Mouse (Mus musculus) testis, adult 2 months (tissue): ENCODE measurements around the gene Spa17. TPM values are rescaled to one million over a fixed set of nuclear protein-coding genes. Genes with fewer than 3 reads are reported as not detected.

Experiments
- H3K27ac ChIP-seq: fragments of 200-500 bp; 2 replicates; pipeline ENCODE4 v1.5.1; 2012; ENCODE audit warnings: low read depth, low read length; ENCODE audit not compliant: control insufficient read depth, insufficient read depth
- H3K27me3 ChIP-seq: fragments of 200-500 bp; 2 replicates; pipeline ENCODE4 v1.6.1; 2012; ENCODE audit warnings: mild to moderate bottlenecking, low read length, moderate library complexity; ENCODE audit not compliant: control insufficient read depth, insufficient read depth
- H3K36me3 ChIP-seq: fragments of 200-500 bp; 2 replicates; pipeline ENCODE4 v1.6.1; 2012; ENCODE audit warnings: mild to moderate bottlenecking, low read length; ENCODE audit not compliant: control insufficient read depth, insufficient read depth
- H3K4me1 ChIP-seq: fragments of 200-500 bp; 2 replicates; pipeline ENCODE4 v1.6.1; 2012; ENCODE audit warnings: low read length; ENCODE audit not compliant: control insufficient read depth, insufficient read depth
- H3K4me3 ChIP-seq: fragments of 200-500 bp; 2 replicates; pipeline ENCODE4 v1.5.1; 2012; ENCODE audit warnings: low read depth, mild to moderate bottlenecking, low read length, moderate library complexity, mixed read lengths; ENCODE audit not compliant: control insufficient read depth
- CTCF ChIP-seq: fragments of 200-500 bp; IDR thresholded peaks from 2 replicates; pipeline ENCODE4 v1.5.1; 2012; ENCODE audit warnings: low read depth, mild to moderate bottlenecking, inconsistent platforms, low read length, moderate library complexity; ENCODE audit not compliant: control insufficient read depth, insufficient read depth, insufficient replicate concordance
- POLR2A ChIP-seq: fragments of 200-500 bp; IDR thresholded peaks from 2 replicates; pipeline ENCODE4 v1.6.1; 2012; ENCODE audit warnings: low read depth, mild to moderate bottlenecking, inconsistent platforms, low read length, moderate library complexity; ENCODE audit not compliant: control insufficient read depth
- polyA plus RNA-seq: library from polyadenylated mRNA; depleted of rRNA; stranded (reverse); fragments of >200 nt; gene quantifications from 2 replicates; pipeline ENCODE4 v1.2.3, GENCODE M21; 2012

The Spa17 gene
- polyA plus RNA-seq, 1 experiment: 547 TPM

DNA sequence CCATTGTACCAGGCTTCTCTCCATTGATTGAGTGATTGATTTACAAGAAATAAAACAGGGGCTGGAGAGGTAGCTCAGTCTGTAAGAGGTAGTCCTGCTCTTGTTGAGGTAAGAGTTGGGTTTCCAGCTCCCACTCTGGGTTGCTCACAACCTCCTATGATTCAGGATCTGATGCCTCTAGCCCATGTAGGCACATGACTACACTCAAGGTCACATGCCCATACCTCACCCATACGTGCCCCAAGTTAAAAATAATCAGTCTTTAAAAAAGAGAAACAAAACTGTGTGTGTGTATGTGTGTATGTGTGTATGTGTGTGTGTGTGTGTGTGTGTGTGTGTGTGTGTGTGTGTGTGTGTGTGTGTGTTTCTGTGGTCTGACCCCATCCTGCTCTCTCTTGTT is 18.0 kb downstream of the Spa17 start:
- TF ChIP-seq CTCF: no peak
- no peak for TF ChIP-seq POLR2A

DNA sequence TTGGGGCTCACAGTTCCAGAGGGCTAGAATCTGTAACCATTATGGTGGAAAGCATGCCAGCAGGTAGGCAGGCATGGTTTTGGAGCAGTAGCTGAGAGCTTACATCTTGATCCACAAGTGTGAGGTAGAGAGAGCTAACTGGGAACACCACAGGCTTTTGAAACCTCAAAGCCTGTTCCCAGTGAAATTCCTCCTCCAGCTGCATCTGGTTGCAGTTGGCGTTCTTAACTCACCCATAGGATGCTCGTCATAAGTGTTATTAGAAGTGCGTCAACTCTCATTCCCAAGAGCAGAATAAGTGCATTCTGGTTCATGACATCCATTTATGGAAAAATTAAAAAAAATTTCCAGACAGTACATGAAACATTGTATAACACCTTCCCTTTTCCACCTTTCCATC is 19.8 kb downstream of the Spa17 start:
- no peak overlapping the region for H3K27ac ChIP-seq
- no peaks in the 10 kb centered on the region for H3K36me3 ChIP-seq

More for the DNA sequence above, 18.0 kb downstream of the Spa17 start:
- H3K4me1 ChIP-seq: no peaks in the 10 kb centered on the region
- no peak overlapping the region for H3K4me3 ChIP-seq
- no peaks in the 10 kb centered on the region for H3K27me3 ChIP-seq
- no peak overlapping the region for H3K27ac ChIP-seq
- no peaks in the 10 kb centered on the region for H3K36me3 ChIP-seq

DNA sequence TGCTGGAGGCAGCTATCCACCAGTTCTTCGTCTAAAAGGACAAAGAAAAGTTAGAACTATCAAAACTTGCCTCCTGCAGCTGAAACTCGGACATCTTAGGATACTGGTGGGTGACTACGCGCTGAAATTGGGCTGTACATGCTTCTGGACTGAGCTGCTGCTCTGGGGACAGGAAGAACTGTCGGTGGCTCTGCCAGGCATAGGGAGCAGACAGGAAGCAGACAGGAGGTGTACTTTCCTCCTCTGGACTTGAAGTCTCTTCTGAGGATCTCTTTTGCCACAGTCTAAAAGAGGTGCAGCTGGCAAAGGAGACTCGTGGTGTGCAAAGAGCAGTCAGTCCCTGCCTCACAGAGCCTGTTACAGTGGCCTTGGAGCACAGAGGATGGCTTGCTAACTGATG is 20.9 kb downstream of the Spa17 start:
- Histone ChIP-seq H3K27me3 (no peaks in the 10 kb centered on the region), H3K4me1 (no peaks in the 10 kb centered on the region), H3K27ac (no peak overlapping the region), H3K36me3 (no peaks in the 10 kb centered on the region), H3K4me3 (no peak overlapping the region)
- no peak for TF ChIP-seq CTCF
- no peak for TF ChIP-seq POLR2A

More for the DNA sequence above, 19.8 kb downstream of the Spa17 start:
- TF ChIP-seq POLR2A: no peak
- TF ChIP-seq CTCF: no peak
- Histone ChIP-seq H3K4me1 (no peaks in the 10 kb centered on the region), H3K4me3 (no peak overlapping the region), H3K27me3 (no peaks in the 10 kb centered on the region)

DNA sequence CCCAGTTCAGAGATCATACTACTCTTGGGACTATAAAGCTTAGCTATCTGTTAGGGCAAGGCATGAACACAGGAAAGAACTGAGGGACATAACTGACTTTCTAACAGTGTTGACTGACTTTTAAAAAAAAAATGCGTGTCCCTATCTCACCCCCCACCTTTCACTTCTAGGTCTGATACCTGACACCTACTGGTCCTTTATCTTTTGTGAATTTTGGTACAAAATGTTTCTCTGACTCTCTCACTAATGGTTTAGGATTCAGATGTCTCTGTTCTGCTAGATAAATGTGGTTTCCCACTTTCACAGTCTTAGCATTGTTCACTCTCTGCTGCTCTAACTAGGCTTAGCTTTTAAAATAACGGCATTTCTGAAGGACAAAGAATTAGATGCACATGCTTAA is 21.5 kb downstream of the Spa17 start:
- no peak for TF ChIP-seq POLR2A
- no peak for TF ChIP-seq CTCF
- no peak overlapping the region for H3K4me3 ChIP-seq
- no peaks in the 10 kb centered on the region for H3K4me1 ChIP-seq
- no peaks in the 10 kb centered on the region for H3K36me3 ChIP-seq
- H3K27me3 ChIP-seq: no peaks in the 10 kb centered on the region
- no peak overlapping the region for H3K27ac ChIP-seq

DNA sequence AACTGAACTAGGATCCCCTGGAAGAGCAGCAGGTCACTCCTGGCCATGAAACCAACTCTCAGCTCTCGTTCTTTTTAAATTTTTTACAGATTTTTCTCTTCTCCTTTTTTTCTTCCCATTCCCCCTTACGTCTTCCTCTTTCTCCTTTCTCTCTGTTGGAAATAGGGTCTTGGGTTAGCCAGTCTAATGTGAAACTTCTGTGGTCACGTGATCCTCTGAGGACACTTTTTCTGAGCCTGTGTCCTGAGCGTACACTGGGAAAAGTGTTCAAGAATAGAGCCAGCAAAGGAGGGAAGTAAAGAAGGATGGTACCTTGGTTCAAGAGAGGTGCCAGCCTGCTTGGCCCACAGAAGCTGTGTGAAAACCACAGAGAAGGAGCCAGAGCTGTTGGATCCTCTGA is 23.1 kb downstream of the Spa17 start:
- no peak for TF ChIP-seq CTCF
- TF ChIP-seq POLR2A: no peak
- Histone ChIP-seq H3K27ac (no peak overlapping the region), H3K36me3 (no peaks in the 10 kb centered on the region)

DNA sequence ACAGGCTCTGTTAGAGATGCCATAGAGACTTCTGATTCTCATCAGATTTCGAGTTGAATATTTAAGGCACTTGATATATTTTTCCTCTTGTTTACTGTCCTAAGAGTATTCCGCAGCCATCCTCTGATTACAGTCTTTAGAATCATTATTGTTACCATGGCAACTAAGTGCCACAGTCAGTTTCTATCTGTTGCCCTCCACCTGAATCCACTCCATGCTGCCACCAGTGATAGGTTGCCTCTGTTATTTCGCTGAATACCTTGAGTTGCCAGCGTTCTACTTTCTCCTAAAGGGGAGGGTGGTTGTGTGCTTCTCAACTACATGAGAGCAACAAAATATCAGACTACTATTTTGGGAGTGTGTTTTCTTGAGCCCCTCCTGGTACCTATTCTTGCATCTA is 26.8 kb downstream of the Spa17 start:
- Histone ChIP-seq H3K27me3 (no peaks in the 10 kb centered on the region), H3K27ac (no peak overlapping the region), H3K36me3 (no peaks in the 10 kb centered on the region), H3K4me1 (no peaks in the 10 kb centered on the region), H3K4me3 (peak overlapping the region; percentile 17; the same call in 1 of the 2 replicates)
- TF ChIP-seq CTCF (no peak), POLR2A (no peak)

More for the DNA sequence above, 23.1 kb downstream of the Spa17 start:
- H3K4me1 ChIP-seq: no peaks in the 10 kb centered on the region
- H3K27me3 ChIP-seq: no peaks in the 10 kb centered on the region
- no peak overlapping the region for H3K4me3 ChIP-seq

DNA sequence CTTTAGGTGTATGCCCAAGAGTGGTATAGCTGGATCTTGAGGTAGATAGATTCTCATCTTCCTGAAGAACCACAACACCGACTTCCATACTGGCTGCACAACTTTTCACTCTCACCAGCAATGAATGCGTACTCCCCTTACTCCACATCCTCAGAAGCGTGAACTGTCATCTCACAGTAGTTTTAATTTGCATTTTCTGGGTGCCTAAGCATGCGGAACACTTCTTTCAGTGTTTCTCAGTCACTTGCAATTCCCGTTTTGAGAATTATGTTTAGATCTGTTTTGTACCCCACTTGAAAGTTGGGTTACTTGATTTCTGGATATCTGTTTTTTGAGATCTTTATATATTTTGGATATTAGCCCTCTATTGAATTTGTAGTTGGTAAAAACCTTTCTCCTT is 29.9 kb downstream of the Spa17 start:
- no peaks in the 10 kb centered on the region for H3K27me3 ChIP-seq
- H3K36me3 ChIP-seq: no peaks in the 10 kb centered on the region
- TF ChIP-seq CTCF (no peak), POLR2A (no peak)
- no peak overlapping the region for H3K4me3 ChIP-seq
- H3K4me1 ChIP-seq: no peaks in the 10 kb centered on the region
- H3K27ac ChIP-seq: no peak overlapping the region

DNA sequence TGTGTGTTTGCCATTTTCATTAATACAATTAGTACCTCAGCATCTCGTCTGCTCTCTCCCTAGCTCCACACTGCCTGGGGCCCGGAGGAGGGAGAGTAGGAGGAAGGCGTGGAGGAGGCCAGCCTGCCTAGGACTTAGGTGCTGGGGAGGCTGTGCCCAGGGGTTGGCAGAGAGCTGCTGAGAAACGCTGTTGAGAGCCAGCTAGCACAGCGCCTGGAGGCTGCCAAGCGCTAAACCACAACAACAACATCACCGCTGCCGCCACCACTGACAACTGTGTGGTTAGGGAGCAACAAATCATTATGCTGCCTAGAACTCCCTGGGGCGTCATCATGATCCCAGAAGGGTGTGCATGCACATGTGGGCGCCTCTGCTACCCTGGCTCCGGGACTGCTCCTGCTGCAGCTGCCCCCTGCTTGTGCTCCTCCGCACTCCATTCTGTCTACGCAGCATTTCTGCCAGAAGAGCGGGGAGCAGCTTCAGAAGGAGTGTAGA is 37.0 kb downstream of the Spa17 start:
- Histone ChIP-seq H3K4me3 (no peak overlapping the region), H3K4me1 (no peaks in the 10 kb centered on the region; the same call in 1 of the 2 replicates), H3K27me3 (no peaks in the 10 kb centered on the region), H3K27ac (no peak overlapping the region), H3K36me3 (no peaks in the 10 kb centered on the region)
- no peak for TF ChIP-seq CTCF
- no peak for TF ChIP-seq POLR2A
